Mouse (Mus musculus): ENCODE measurements around the gene Amz2. TPM values are rescaled to one million over a fixed set of nuclear protein-coding genes. Genes with fewer than 3 reads are reported as not detected.
A peak's percentile ranks its signal among the peaks of the same experiment; 100 is the strongest.

Gene Amz2
- total and polyA plus RNA-seq, 2 experiments = 10.8 to 13.3 TPM

- no peak for DNase-seq (ENCODE audit: extremely low read depth, low read depth, low spot score)
- TF ChIP-seq POLR2A (IDR thresholded peaks at IDR 0.05; ENCODE audit: extremely low read depth, insufficient read depth, low read length) (no peak), CTCF (IDR thresholded peaks at IDR 0.05; ENCODE audit: low read depth, low read length) (no peak)
- no peaks in the 10 kb centered on the region for H3K79me2 ChIP-seq (ENCODE audit: control insufficient read depth, insufficient read depth, low read length)
- H3K4me1 ChIP-seq (ENCODE audit: control insufficient read depth, insufficient read depth, low read length) = peaks cover 2% of the 10 kb centered on the region; the same call in 1 of the 2 replicates
- no peaks in the 10 kb centered on the region for H3K27me3 ChIP-seq (ENCODE audit: control insufficient read depth, insufficient read depth, low read length)
- H3K4me3 ChIP-seq (ENCODE audit: insufficient read depth, low read depth, low read length) = no peak overlapping the region
- 97% methylated on average over 4 of the region's 4 CpGs for WGBS
- no peak overlapping the region for H3K9ac ChIP-seq (ENCODE audit: low read depth, low read length)
- no peak overlapping the region for H3K27ac ChIP-seq (replicated peaks; ENCODE audit: insufficient read depth, low read depth, low read length)
- no peaks in the 10 kb centered on the region for H3K36me3 ChIP-seq (ENCODE audit: control insufficient read depth, insufficient read depth, low read length)
Observed at GRCm38 (mm10) chr11:109422263-109422662, 3.5 kb upstream of the Amz2 start.

GRCm38 (mm10) chr11:109423294-109423693 is 2.5 kb upstream of the Amz2 start:
- Histone ChIP-seq H3K27me3 (ENCODE audit: control insufficient read depth, insufficient read depth, low read length) (no peaks in the 10 kb centered on the region), H3K4me3 (ENCODE audit: insufficient read depth, low read depth, low read length) (no peak overlapping the region), H3K79me2 (ENCODE audit: control insufficient read depth, insufficient read depth, low read length) (no peaks in the 10 kb centered on the region), H3K27ac (replicated peaks; ENCODE audit: insufficient read depth, low read depth, low read length) (no peak overlapping the region), H3K36me3 (ENCODE audit: control insufficient read depth, insufficient read depth, low read length) (no peaks in the 10 kb centered on the region), H3K4me1 (ENCODE audit: control insufficient read depth, insufficient read depth, low read length) (peaks cover 2% of the 10 kb centered on the region; the same call in 1 of the 2 replicates), H3K9ac (ENCODE audit: low read depth, low read length) (no peak overlapping the region)
- 27% methylated on average over 1 of the region's 1 CpGs for WGBS
- no peak for TF ChIP-seq POLR2A (IDR thresholded peaks at IDR 0.05; ENCODE audit: extremely low read depth, insufficient read depth, low read length)
- DNase-seq (ENCODE audit: extremely low read depth, low read depth, low spot score) = no peak

GRCm38 (mm10) chr11:109426272-109426586 is 483 bp downstream of the Amz2 start:
- Histone ChIP-seq H3K9ac (ENCODE audit: low read depth, low read length) (peak overlapping the region; percentile 72), H3K36me3 (ENCODE audit: control insufficient read depth, insufficient read depth, low read length) (peaks cover 10% of the 10 kb centered on the region), H3K27ac (replicated peaks; ENCODE audit: insufficient read depth, low read depth, low read length) (peak overlapping the region; percentile 21; the same call in 1 of the 2 replicates), H3K4me1 (ENCODE audit: control insufficient read depth, insufficient read depth, low read length) (peaks cover 2% of the 10 kb centered on the region; the same call in 1 of the 2 replicates), H3K27me3 (ENCODE audit: control insufficient read depth, insufficient read depth, low read length) (no peaks in the 10 kb centered on the region), H3K79me2 (ENCODE audit: control insufficient read depth, insufficient read depth, low read length) (no peaks in the 10 kb centered on the region), H3K4me3 (ENCODE audit: insufficient read depth, low read depth, low read length) (peak overlapping the region; percentile 68)
- no peak for TF ChIP-seq POLR2A (IDR thresholded peaks at IDR 0.05; ENCODE audit: extremely low read depth, insufficient read depth, low read length)
- DNase-seq (ENCODE audit: extremely low read depth, low read depth, low spot score) = no peak
- WGBS = 1% methylated on average over 11 of the region's 11 CpGs

GRCm38 (mm10) chr11:109427353-109427752 is 1.6 kb downstream of the Amz2 start:
- H3K79me2 ChIP-seq (ENCODE audit: control insufficient read depth, insufficient read depth, low read length) = no peaks in the 10 kb centered on the region
- no peak overlapping the region for H3K27ac ChIP-seq (replicated peaks; ENCODE audit: insufficient read depth, low read depth, low read length)
- peaks cover 2% of the 10 kb centered on the region; the same call in 1 of the 2 replicates for H3K4me1 ChIP-seq (ENCODE audit: control insufficient read depth, insufficient read depth, low read length)
- no peak for TF ChIP-seq CTCF (IDR thresholded peaks at IDR 0.05; ENCODE audit: low read depth, low read length)
- TF ChIP-seq POLR2A (IDR thresholded peaks at IDR 0.05; ENCODE audit: extremely low read depth, insufficient read depth, low read length) = no peak
- no peaks in the 10 kb centered on the region for H3K27me3 ChIP-seq (ENCODE audit: control insufficient read depth, insufficient read depth, low read length)
- DNase-seq (ENCODE audit: extremely low read depth, low read depth, low spot score) = no peak
- H3K4me3 ChIP-seq (ENCODE audit: insufficient read depth, low read depth, low read length) = no peak overlapping the region
- H3K9ac ChIP-seq (ENCODE audit: low read depth, low read length) = no peak overlapping the region
- 96% methylated on average over 5 of the region's 5 CpGs for WGBS
- peaks cover 10% of the 10 kb centered on the region for H3K36me3 ChIP-seq (ENCODE audit: control insufficient read depth, insufficient read depth, low read length)

GRCm38 (mm10) chr11:109434233-109434798 is 8.6 kb downstream of the Amz2 start:
- TF ChIP-seq POLR2A (IDR thresholded peaks at IDR 0.05; ENCODE audit: extremely low read depth, insufficient read depth, low read length) = no peak
- TF ChIP-seq CTCF (IDR thresholded peaks at IDR 0.05; ENCODE audit: low read depth, low read length) = no peak
- WGBS = 85% methylated on average over 16 of the region's 16 CpGs
- Histone ChIP-seq H3K4me3 (ENCODE audit: insufficient read depth, low read depth, low read length) (no peak overlapping the region), H3K27me3 (ENCODE audit: control insufficient read depth, insufficient read depth, low read length) (no peaks in the 10 kb centered on the region), H3K9ac (ENCODE audit: low read depth, low read length) (no peak overlapping the region), H3K36me3 (ENCODE audit: control insufficient read depth, insufficient read depth, low read length) (peaks cover 16% of the 10 kb centered on the region), H3K27ac (replicated peaks; ENCODE audit: insufficient read depth, low read depth, low read length) (no peak overlapping the region), H3K4me1 (ENCODE audit: control insufficient read depth, insufficient read depth, low read length) (no peaks in the 10 kb centered on the region), H3K79me2 (ENCODE audit: control insufficient read depth, insufficient read depth, low read length) (no peaks in the 10 kb centered on the region)
- no peak for DNase-seq (ENCODE audit: extremely low read depth, low read depth, low spot score)

- Histone ChIP-seq H3K4me3 (ENCODE audit: insufficient read depth, low read depth, low read length) (no peak overlapping the region), H3K79me2 (ENCODE audit: control insufficient read depth, insufficient read depth, low read length) (no peaks in the 10 kb centered on the region)
Observed at GRCm38 (mm10) chr11:109436889-109437288, 11.1 kb downstream of the Amz2 start.

More at GRCm38 (mm10) chr11:109436889-109437288, 11.1 kb downstream of the Amz2 start:
- no peak overlapping the region for H3K9ac ChIP-seq (ENCODE audit: low read depth, low read length)
- H3K27ac ChIP-seq (replicated peaks; ENCODE audit: insufficient read depth, low read depth, low read length) = no peak overlapping the region
- 79% methylated on average over 7 of the region's 8 CpGs for WGBS
- no peaks in the 10 kb centered on the region for H3K4me1 ChIP-seq (ENCODE audit: control insufficient read depth, insufficient read depth, low read length)
- TF ChIP-seq POLR2A (IDR thresholded peaks at IDR 0.05; ENCODE audit: extremely low read depth, insufficient read depth, low read length) = no peak
- TF ChIP-seq CTCF (IDR thresholded peaks at IDR 0.05; ENCODE audit: low read depth, low read length) = no peak
- no peak for DNase-seq (ENCODE audit: extremely low read depth, low read depth, low spot score)
- no peaks in the 10 kb centered on the region for H3K27me3 ChIP-seq (ENCODE audit: control insufficient read depth, insufficient read depth, low read length)
- peaks cover 8% of the 10 kb centered on the region for H3K36me3 ChIP-seq (ENCODE audit: control insufficient read depth, insufficient read depth, low read length)
